ENCODE assay signal across 19 mouse cellular contexts in genomic region chr10:26770035-26770434, GRCm38 (mm10). TPM values are rescaled to one million over a fixed set of nuclear protein-coding genes. Genes with fewer than 3 reads are reported as not detected.
DNase-seq lines count a peak whose midpoint lies in the region; ATAC-seq lines count a peak whose summit lies in the region.
"Had no signal": no experiment of that assay in that cellular context is flagged by ENCODE, and none has a peak within 500 bp of the region (broad histone marks: within the 10 kb centered on the region; RNA-seq: fewer than 3 reads in every experiment).

No protein-coding gene starts in this region.

- H3K36me3 ChIP-seq in megakaryocyte, embryonic 14.5 days (replicated peaks; ENCODE audit: low read length): peaks cover 3% of the 10 kb centered on the region
- no peaks in the 10 kb centered on the region for H3K36me3 ChIP-seq in liver, embryonic 15.5 days (replicated peaks)
- no peaks in the 10 kb centered on the region for H3K36me3 ChIP-seq in midbrain, embryonic 15.5 days (replicated peaks)
- H3K36me3 ChIP-seq: embryonic facial prominence, embryonic 15.5 days; forebrain, embryonic 12.5 days; heart, embryonic 12.5 days; hindbrain, embryonic 15.5 days had no signal

- no peaks in the 10 kb centered on the region for H3K9me3 ChIP-seq in megakaryocyte, embryonic 14.5 days
- H3K9me3 ChIP-seq in liver, embryonic 15.5 days (replicated peaks): no peaks in the 10 kb centered on the region
- H3K9me3 ChIP-seq in midbrain, embryonic 15.5 days: no peaks in the 10 kb centered on the region
- H3K9me3 ChIP-seq: embryonic facial prominence, embryonic 15.5 days; forebrain, embryonic 12.5 days; heart, embryonic 12.5 days; hindbrain, embryonic 15.5 days had no signal

- no peak overlapping the region for H3K9ac ChIP-seq in liver, embryonic 15.5 days
- H3K9ac ChIP-seq in midbrain, embryonic 15.5 days: no peak overlapping the region
- H3K9ac ChIP-seq: embryonic facial prominence, embryonic 15.5 days; forebrain, embryonic 12.5 days; heart, embryonic 12.5 days; hindbrain, embryonic 15.5 days had no signal

- peak overlapping the region; percentile 42 for H3K4me3 ChIP-seq in megakaryocyte, embryonic 14.5 days (replicated peaks)
- no peak overlapping the region for H3K4me3 ChIP-seq in liver, embryonic 15.5 days (replicated peaks)
- H3K4me3 ChIP-seq in midbrain, embryonic 15.5 days: no peak overlapping the region
- H3K4me3 ChIP-seq: embryonic facial prominence, embryonic 15.5 days; forebrain, embryonic 12.5 days; heart, embryonic 12.5 days; hindbrain, embryonic 15.5 days had no signal

- H3K27me3 ChIP-seq in megakaryocyte, embryonic 14.5 days (replicated peaks): no peaks in the 10 kb centered on the region
- no peaks in the 10 kb centered on the region for H3K27me3 ChIP-seq in liver, embryonic 15.5 days
- no peaks in the 10 kb centered on the region for H3K27me3 ChIP-seq in midbrain, embryonic 15.5 days (replicated peaks)
- H3K27me3 ChIP-seq: embryonic facial prominence, embryonic 15.5 days; heart, embryonic 12.5 days; hindbrain, embryonic 15.5 days had no signal

- no peak for DNase-seq in left cerebral cortex, adult 9 months (ENCODE audit: low spot score in 2 of 2)
- no peak for DNase-seq in right cerebral cortex, adult 18-20 months
- DNase-seq: adrenal gland, adult 8-10 months; adrenal gland, postnatal 36 days; cerebellum, adult 11 months; cerebellum, adult 8-10 months; cerebellum, postnatal 14 days; embryo, embryonic 11 days; gastrocnemius, postnatal 10 days had no signal

- H3K4me1 ChIP-seq in megakaryocyte, embryonic 14.5 days: peaks cover 74% of the 10 kb centered on the region
- H3K4me1 ChIP-seq in liver, embryonic 15.5 days (replicated peaks): peaks cover 42% of the 10 kb centered on the region
- peaks cover 10% of the 10 kb centered on the region for H3K4me1 ChIP-seq in midbrain, embryonic 15.5 days

- no peak for ATAC-seq in megakaryocyte, adult 5-6 weeks (ENCODE audit: poor library complexity, severe bottlenecking)
- ATAC-seq in erythroid progenitor cell, adult 5-6 weeks (replicated peaks; ENCODE audit: low FRiP score, poor library complexity, severe bottlenecking): peak; percentile 74
- peak; percentile 62 for ATAC-seq in liver, embryonic 15.5 days (ENCODE audit: insufficient read depth)
- ATAC-seq in midbrain, embryonic 15.5 days (replicated peaks): no peak
- ATAC-seq: forebrain, embryonic 16.5 days had no signal

- H3K4me2 ChIP-seq in liver, embryonic 15.5 days: no peak overlapping the region
- no peak overlapping the region for H3K4me2 ChIP-seq in midbrain, embryonic 15.5 days
- H3K4me2 ChIP-seq: embryonic facial prominence, embryonic 15.5 days; forebrain, embryonic 12.5 days; heart, embryonic 12.5 days; hindbrain, embryonic 15.5 days had no signal

- H3K27ac ChIP-seq in liver, embryonic 15.5 days (replicated peaks): no peak overlapping the region
- H3K27ac ChIP-seq in midbrain, embryonic 15.5 days: no peak overlapping the region
- H3K27ac ChIP-seq: embryonic facial prominence, embryonic 15.5 days; forebrain, embryonic 12.5 days; hindbrain, embryonic 15.5 days had no signal

- WGBS in liver, embryonic 15.5 days (ENCODE audit: insufficient replicate concordance): 48% methylated on average over 8 of the region's 8 CpGs
- WGBS in midbrain, embryonic 15.5 days: 73% methylated on average over 8 of the region's 8 CpGs

RNA-seq across cellular contexts. Expression of gene Arhgap18, which starts 16.8 kb away (rescaled TPM):
- 1.3 and 9.3 TPM in 2 replicates for polyA plus RNA-seq in megakaryocyte, embryonic 14.5 days (2012; ENCODE audit: insufficient read depth, low replicate concordance)
- total RNA-seq in megakaryocyte, adult 5-6 weeks (2015): 20.2 and 21.3 TPM in 2 replicates
- 25.6 and 27.7 TPM in 2 replicates for total RNA-seq in megakaryocyte, adult 5-6 weeks (2017)
- 7.2 and 9.6 TPM in 2 replicates for total RNA-seq in erythroid progenitor cell, adult 5-6 weeks (2015; ENCODE audit: low replicate concordance)
- total RNA-seq in erythroid progenitor cell, adult 5-6 weeks (2017; ENCODE audit: low replicate concordance): 8.0 and 11.0 TPM in 2 replicates
- 7.2 and 7.9 TPM in 2 replicates for polyA plus RNA-seq in liver, embryonic 15.5 days (2015; fragmentation: Nextera tagmentation; extraction: Ambion mirVana)
- 15.1 and 20.4 TPM in 2 replicates for polyA plus RNA-seq in midbrain, embryonic 15.5 days (2015; fragmentation: Nextera tagmentation; extraction: Ambion mirVana)

Comparison
In these comparisons a context has a peak if more than half of its experiments do, and no peak if none do; other contexts are left out.
1. ATAC-seq: peak in erythroid progenitor cell, adult 5-6 weeks (single experiment) and liver, embryonic 15.5 days (single experiment); none in megakaryocyte, adult 5-6 weeks (single experiment) and midbrain, embryonic 15.5 days (single experiment).